Mouse (Mus musculus) thymus, adult 2 months (tissue): ENCODE data around the gene S100pbp. TPM values are rescaled to one million over a fixed set of nuclear protein-coding genes. Genes with fewer than 3 reads are reported as not detected.

Experiments
- DNase-seq: peaks from one replicate; pipeline ENCODE4 v3.0.0; 2021
- H3K27ac ChIP-seq: fragments of 200-500 bp; 2 replicates; pipeline ENCODE4 v1.5.1; 2012; ENCODE audit warnings: low read length, control low read depth; ENCODE audit not compliant: control insufficient read depth, insufficient read depth
- H3K27me3 ChIP-seq: fragments of 200-500 bp; 2 replicates; pipeline ENCODE4 v1.6.1; 2012; ENCODE audit warnings: mild to moderate bottlenecking, low read length, moderate library complexity, mixed read lengths; ENCODE audit not compliant: control insufficient read depth, insufficient read depth
- H3K36me3 ChIP-seq: fragments of 200-500 bp; 2 replicates; pipeline ENCODE4 v1.6.1; 2012; ENCODE audit warnings: mild to moderate bottlenecking, low read length, moderate library complexity; ENCODE audit not compliant: control insufficient read depth, insufficient read depth
- H3K4me1 ChIP-seq: fragments of 200-500 bp; replicated peaks from 2 replicates; pipeline ENCODE4 v1.6.1; 2012; ENCODE audit warnings: low read length; ENCODE audit not compliant: control insufficient read depth, insufficient read depth
- H3K4me3 ChIP-seq: fragments of 200-500 bp; 2 replicates; pipeline ENCODE4 v1.5.1; 2012; ENCODE audit warnings: mild to moderate bottlenecking, low read length, control low read depth, moderate library complexity; ENCODE audit not compliant: control insufficient read depth, insufficient read depth
- CTCF ChIP-seq: fragments of 200-500 bp; IDR thresholded peaks from 2 replicates; pipeline ENCODE4 v1.5.1; 2012; ENCODE audit warnings: mild to moderate bottlenecking, control low read depth, low read length, moderate library complexity, borderline replicate concordance; ENCODE audit not compliant: control insufficient read depth, poor library complexity, insufficient read depth; ENCODE audit errors: extremely low read depth
- POLR2A ChIP-seq: fragments of 200-500 bp; IDR thresholded peaks from 2 replicates; pipeline ENCODE4 v1.6.1; 2012; ENCODE audit warnings: mild to moderate bottlenecking, low read length, control low read depth, moderate library complexity; ENCODE audit not compliant: control insufficient read depth, poor library complexity, insufficient read depth; ENCODE audit errors: extremely low read depth
- WGBS: fragments of 180-500 bp; shearing (Covaris S2); methylation state at CpG from one replicate; pipeline ENCODE4 v1.1.7; 2018; 5-methylcytosine and 5-hydroxymethylcytosine counted together
- polyA plus RNA-seq: library from polyadenylated mRNA; depleted of rRNA; stranded (reverse); fragments of >200 nt; gene quantifications from 2 replicates; pipeline ENCODE4 v1.2.3, GENCODE M21; 2012

S100pbp gene
- polyA plus RNA-seq, 1 experiment: 58.7 TPM

DNA sequence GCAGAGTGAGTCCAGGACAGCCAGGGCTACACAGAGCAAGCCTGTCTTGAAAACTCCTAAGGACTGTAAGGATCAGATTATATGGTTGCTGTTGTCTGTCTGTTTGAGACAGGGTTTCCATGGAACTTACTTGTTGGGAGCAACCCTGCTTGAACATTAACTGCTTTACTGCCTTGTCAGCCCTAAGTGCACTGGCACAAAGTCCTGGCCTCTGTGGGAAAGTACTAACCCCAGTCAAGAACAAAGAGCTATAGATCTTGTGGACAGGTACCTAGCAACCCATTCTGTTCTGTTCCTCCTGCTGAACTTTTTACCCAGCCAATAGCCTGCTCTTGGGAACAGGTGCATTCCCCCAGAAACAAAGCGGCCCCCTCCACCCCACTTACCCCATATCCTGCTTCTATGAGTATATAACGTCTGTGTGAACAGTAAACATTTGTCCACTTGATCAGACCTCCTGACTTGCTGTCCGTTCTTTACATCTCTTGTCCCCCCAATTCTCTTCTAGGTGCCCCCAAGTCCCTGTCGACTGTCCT lies 38.2 kb downstream of the S100pbp start:
- Histone ChIP-seq H3K4me1 (no peaks in the 10 kb centered on the region), H3K27ac (no peak overlapping the region), H3K36me3 (peaks cover 61% of the 10 kb centered on the region), H3K27me3 (no peaks in the 10 kb centered on the region), H3K4me3 (no peak overlapping the region)
- no peak for DNase-seq
- TF ChIP-seq POLR2A (no peak), CTCF (no peak)
- 92% methylated on average over 4 of the region's 4 CpGs for WGBS

DNA sequence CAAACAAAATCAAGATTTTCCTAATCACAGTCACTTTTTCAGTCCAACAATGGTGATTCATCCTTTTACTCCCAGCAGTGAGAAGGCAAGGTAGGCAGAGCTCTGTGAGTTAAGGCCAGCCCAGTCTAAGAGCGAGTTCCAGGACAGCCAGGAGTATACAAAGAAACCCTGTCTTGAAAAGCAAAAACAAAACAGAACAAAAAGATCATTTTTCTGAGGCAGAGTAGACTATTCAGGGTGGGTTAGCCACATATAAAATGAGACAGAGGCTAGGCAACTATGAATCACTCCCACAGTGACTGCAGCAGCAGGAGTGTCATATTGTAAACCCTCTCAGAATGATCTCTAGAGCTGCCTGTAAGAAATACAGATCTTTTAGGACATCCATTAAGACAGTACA lies 40.2 kb downstream of the S100pbp start:
- H3K4me3 ChIP-seq: no peak overlapping the region
- DNase-seq: no peak

DNA sequence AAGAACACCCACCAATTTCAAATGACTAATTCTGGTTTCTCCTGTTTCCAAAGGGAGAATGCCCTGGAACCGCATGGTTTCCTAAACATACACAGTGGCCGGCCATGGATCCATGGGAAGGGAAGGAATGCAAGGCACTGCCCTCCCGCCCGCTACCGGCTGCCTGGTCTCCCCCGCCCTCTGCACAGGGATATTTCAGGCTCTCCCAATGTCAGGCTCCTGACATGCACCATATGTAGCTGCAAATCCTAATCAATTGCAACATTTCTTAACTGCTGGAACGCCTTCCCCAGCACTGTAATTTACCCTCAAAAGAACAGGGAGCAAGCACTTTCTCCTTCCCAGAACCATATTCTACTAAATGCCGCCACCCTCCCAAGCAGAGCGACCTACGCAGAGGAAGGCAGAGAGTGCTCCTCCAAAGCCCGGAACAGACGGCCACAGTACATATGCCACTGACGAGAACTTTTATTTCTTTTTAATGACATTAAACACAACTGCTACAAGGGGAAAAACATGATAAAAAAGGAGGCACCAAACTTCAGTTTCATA lies 41.9 kb downstream of the S100pbp start:
- no peak overlapping the region for H3K27ac ChIP-seq
- H3K36me3 ChIP-seq: peaks cover 38% of the 10 kb centered on the region
- no peaks in the 10 kb centered on the region for H3K27me3 ChIP-seq
- DNase-seq: no peak
- no peak overlapping the region for H3K4me3 ChIP-seq
- TF ChIP-seq POLR2A: no peak
- TF ChIP-seq CTCF: no peak
- H3K4me1 ChIP-seq: peaks cover 7% of the 10 kb centered on the region; the same call in 1 of the 2 replicates
- 98% methylated on average over 13 of the region's 13 CpGs for WGBS

More for the DNA sequence above, 40.2 kb downstream of the S100pbp start:
- TF ChIP-seq CTCF (no peak), POLR2A (no peak)
- Histone ChIP-seq H3K27ac (no peak overlapping the region), H3K4me1 (peaks cover 3% of the 10 kb centered on the region; the same call in 1 of the 2 replicates), H3K36me3 (peaks cover 52% of the 10 kb centered on the region), H3K27me3 (no peaks in the 10 kb centered on the region)
- 95% methylated on average over 1 of the region's 1 CpGs for WGBS

DNA sequence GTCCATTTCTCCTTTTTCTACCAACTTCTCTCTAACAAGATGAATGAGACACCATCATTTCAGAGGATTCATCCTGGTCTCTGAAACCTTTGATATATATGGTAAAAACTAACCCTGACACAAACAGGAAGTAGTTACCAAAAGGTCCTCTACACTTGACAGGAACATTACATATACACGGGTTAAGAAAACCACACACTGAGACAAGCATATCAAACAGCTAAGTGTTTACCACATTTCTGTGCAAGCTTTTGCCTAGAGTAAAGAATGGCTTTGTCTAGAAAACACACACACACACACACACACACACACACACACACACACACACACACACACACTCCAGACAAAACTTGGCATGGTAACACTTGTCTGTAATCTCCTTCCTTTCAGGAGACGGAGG lies 43.1 kb downstream of the S100pbp start:
- no peak for DNase-seq
- H3K27me3 ChIP-seq: no peaks in the 10 kb centered on the region
- peaks cover 26% of the 10 kb centered on the region for H3K36me3 ChIP-seq

DNA sequence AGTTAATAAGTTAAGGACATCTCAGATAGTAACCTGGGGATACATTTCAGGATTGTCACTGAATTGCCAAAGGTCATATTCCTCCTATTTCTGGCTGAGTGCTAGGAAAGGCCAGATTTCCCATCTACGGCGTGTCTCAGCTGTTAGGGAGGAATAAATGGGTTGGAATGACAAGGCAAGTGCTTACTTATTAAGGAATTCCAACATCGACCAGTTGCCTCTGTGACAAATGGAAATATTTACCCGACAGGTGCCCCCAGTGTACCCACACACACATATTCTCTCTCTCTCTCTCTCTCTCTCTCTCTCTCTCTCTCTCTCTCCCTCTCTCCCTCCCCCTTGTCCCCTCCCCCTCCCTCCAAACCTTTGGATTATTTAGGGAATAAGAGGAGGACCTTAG lies 43.6 kb downstream of the S100pbp start:
- TF ChIP-seq CTCF (no peak), POLR2A (no peak)
- no peak for DNase-seq
- peaks cover 21% of the 10 kb centered on the region for H3K36me3 ChIP-seq
- WGBS: 94% methylated on average over 4 of the region's 4 CpGs
- H3K4me3 ChIP-seq: no peak overlapping the region
- H3K27ac ChIP-seq: no peak overlapping the region
- H3K4me1 ChIP-seq: peaks cover 7% of the 10 kb centered on the region; the same call in 1 of the 2 replicates
- H3K27me3 ChIP-seq: no peaks in the 10 kb centered on the region

More for the DNA sequence above, 43.1 kb downstream of the S100pbp start:
- Histone ChIP-seq H3K27ac (no peak overlapping the region), H3K4me3 (no peak overlapping the region), H3K4me1 (peaks cover 7% of the 10 kb centered on the region; the same call in 1 of the 2 replicates)
- no peak for TF ChIP-seq POLR2A
- no peak for TF ChIP-seq CTCF
- WGBS: 35% methylated on average over 2 of the region's 2 CpGs

DNA sequence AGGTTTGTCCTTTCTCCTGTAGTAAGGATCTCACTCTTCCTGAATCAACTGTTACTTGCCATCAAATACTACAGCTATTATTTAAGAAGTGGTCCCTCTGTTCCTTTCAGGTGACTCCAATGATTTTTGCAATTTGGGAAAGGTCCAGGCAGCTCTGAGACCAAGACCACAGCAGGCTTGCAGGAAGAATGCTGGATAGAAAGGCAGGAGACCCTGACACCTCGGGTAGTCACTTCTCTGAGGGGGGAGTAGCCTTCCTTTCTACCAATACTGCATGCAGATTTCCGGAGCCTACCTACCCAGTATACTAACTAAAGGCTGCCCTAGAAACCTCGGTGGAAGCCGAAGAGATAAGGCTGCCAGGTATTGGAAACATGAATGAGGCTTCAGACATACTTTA lies 44.1 kb downstream of the S100pbp start:
- no peak overlapping the region for H3K4me3 ChIP-seq
- no peaks in the 10 kb centered on the region for H3K27me3 ChIP-seq
- DNase-seq: no peak
- no peak for TF ChIP-seq POLR2A
- TF ChIP-seq CTCF: no peak
- WGBS: 79% methylated on average over 4 of the region's 4 CpGs
- H3K27ac ChIP-seq: no peak overlapping the region
- H3K36me3 ChIP-seq: peaks cover 16% of the 10 kb centered on the region
- peaks cover 7% of the 10 kb centered on the region; the same call in 1 of the 2 replicates for H3K4me1 ChIP-seq
